Mouse (Mus musculus): ENCODE data around the gene Mrps9. TPM values are rescaled to one million over a fixed set of nuclear protein-coding genes. Genes with fewer than 3 reads are reported as not detected.
"Not testable (repeated sequence)": the region's sequence is repeated elsewhere in the genome, so short reads cannot be mapped to it uniquely, and the experiment has no call there.

Gene Mrps9
- polyA plus RNA-seq, 1 experiment from 2014 or later = 57.8 TPM

- ATAC-seq (replicated peaks; ENCODE audit: low FRiP score) = no peak
- WGBS = 91% methylated on average over 3 of the region's 3 CpGs
- Histone ChIP-seq H3K27me3 (replicated peaks; ENCODE audit: control insufficient read depth, insufficient read depth, low read length) (no peaks in the 10 kb centered on the region), H3K9ac (ENCODE audit: low read depth, low read length) (no peak overlapping the region), H3K9me3 (ENCODE audit: control insufficient read depth, low read length) (no peaks in the 10 kb centered on the region), H3K36me3 (ENCODE audit: control insufficient read depth, insufficient read depth, low read length) (peaks cover 8% of the 10 kb centered on the region; the same call in 1 of the 2 replicates), H3K27ac (ENCODE audit: low read depth, low read length) (no peak overlapping the region), H3K4me2 (no peak overlapping the region), H3K4me3 (ENCODE audit: low read depth, low read length) (no peak overlapping the region), H3K4me1 (replicated peaks; ENCODE audit: control insufficient read depth, insufficient read depth, low read length) (peaks cover 3% of the 10 kb centered on the region; the same call in 1 of the 2 replicates)
- no peak for DNase-seq (ENCODE audit: low spot score)
Measured at GRCm38 (mm10) chr1:42867188-42867587, 16.2 kb downstream of the Mrps9 start.

DNA sequence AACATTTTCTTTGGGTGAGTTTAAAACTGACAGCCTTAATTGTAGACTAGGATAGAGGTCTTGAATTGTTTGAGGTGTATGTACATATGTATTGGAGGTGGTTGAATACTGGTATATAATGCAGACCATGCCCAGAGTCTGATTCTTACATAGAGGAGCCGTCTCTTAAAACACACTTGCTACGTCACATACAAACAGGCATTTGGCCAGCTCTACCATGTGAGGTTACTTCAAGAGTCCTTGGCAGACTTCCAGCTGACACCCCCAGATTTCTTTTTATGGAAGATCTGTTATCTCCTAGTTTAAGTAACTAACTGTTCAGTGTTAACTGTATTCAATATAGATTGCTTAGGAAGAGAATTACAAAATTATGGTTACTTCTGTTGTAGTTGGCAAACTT is 23.1 kb downstream of the Mrps9 start:
- Histone ChIP-seq H3K4me2 (no peak overlapping the region), H3K9me3 (ENCODE audit: control insufficient read depth, low read length) (no peaks in the 10 kb centered on the region), H3K4me3 (ENCODE audit: low read depth, low read length) (no peak overlapping the region), H3K36me3 (ENCODE audit: control insufficient read depth, insufficient read depth, low read length) (peaks cover 2% of the 10 kb centered on the region; the same call in 1 of the 2 replicates), H3K27ac (ENCODE audit: low read depth, low read length) (no peak overlapping the region), H3K4me1 (replicated peaks; ENCODE audit: control insufficient read depth, insufficient read depth, low read length) (no peaks in the 10 kb centered on the region), H3K27me3 (replicated peaks; ENCODE audit: control insufficient read depth, insufficient read depth, low read length) (no peaks in the 10 kb centered on the region), H3K9ac (ENCODE audit: low read depth, low read length) (no peak overlapping the region)
- 88% methylated on average over 2 of the region's 2 CpGs for WGBS
- DNase-seq (ENCODE audit: low spot score) (no peak), ATAC-seq (replicated peaks; ENCODE audit: low FRiP score) (no peak)

GRCm38 (mm10) chr1:42875271-42875670 is 24.2 kb downstream of the Mrps9 start:
- ATAC-seq (replicated peaks; ENCODE audit: low FRiP score) (no peak), DNase-seq (ENCODE audit: low spot score) (no peak)
- H3K27ac ChIP-seq (ENCODE audit: low read depth, low read length) = no peak overlapping the region
- H3K9me3 ChIP-seq (ENCODE audit: control insufficient read depth, low read length) = no peaks in the 10 kb centered on the region
- peaks cover 2% of the 10 kb centered on the region; the same call in 1 of the 2 replicates for H3K36me3 ChIP-seq (ENCODE audit: control insufficient read depth, insufficient read depth, low read length)
- WGBS = 80% methylated on average over 5 of the region's 5 CpGs
- no peak overlapping the region for H3K4me3 ChIP-seq (ENCODE audit: low read depth, low read length)
- no peaks in the 10 kb centered on the region for H3K27me3 ChIP-seq (replicated peaks; ENCODE audit: control insufficient read depth, insufficient read depth, low read length)
- H3K9ac ChIP-seq (ENCODE audit: low read depth, low read length) = no peak overlapping the region
- no peak overlapping the region for H3K4me2 ChIP-seq
- H3K4me1 ChIP-seq (replicated peaks; ENCODE audit: control insufficient read depth, insufficient read depth, low read length) = no peaks in the 10 kb centered on the region

DNA sequence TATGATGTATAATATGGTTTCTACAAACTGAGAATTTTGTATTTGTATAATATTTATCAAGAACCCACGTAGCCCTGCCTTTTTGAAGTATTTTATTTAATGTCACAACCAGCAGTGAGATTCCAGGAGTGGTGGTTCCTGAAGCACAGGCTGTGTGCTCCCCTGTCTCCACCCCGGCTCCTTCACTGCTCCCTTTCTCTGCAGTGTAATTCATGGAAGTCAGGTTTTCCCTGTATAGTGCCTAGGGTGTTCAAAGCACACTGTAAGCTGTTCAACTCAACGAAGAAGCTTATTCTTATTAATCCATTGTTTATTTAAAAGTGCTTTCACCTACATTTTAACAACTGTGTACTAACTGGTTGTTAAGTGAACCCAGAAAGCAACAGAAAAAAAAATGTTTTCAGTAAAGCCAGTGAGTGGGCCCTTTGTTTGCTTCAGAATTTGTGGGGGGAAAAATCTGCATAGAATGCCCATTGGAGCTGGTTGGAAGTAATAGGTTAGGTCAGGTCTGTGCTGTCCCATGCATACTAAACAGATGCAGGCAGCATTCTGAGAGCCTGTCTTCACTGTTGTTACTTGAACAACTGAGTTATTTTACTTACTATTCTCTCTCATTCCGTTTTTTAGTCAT is 25.5 kb downstream of the Mrps9 start:
- Histone ChIP-seq H3K27me3 (replicated peaks; ENCODE audit: control insufficient read depth, insufficient read depth, low read length) (no peaks in the 10 kb centered on the region), H3K9ac (ENCODE audit: low read depth, low read length) (no peak overlapping the region), H3K36me3 (ENCODE audit: control insufficient read depth, insufficient read depth, low read length) (peaks cover 2% of the 10 kb centered on the region; the same call in 1 of the 2 replicates), H3K27ac (ENCODE audit: low read depth, low read length) (no peak overlapping the region), H3K4me1 (replicated peaks; ENCODE audit: control insufficient read depth, insufficient read depth, low read length) (no peaks in the 10 kb centered on the region), H3K9me3 (ENCODE audit: control insufficient read depth, low read length) (no peaks in the 10 kb centered on the region), H3K4me2 (no peak overlapping the region), H3K4me3 (ENCODE audit: low read depth, low read length) (no peak overlapping the region)
- ATAC-seq (replicated peaks; ENCODE audit: low FRiP score) = no peak
- no peak for DNase-seq (ENCODE audit: low spot score)
- WGBS = 87% methylated on average over 4 of the region's 4 CpGs

- Histone ChIP-seq H3K4me2 (no peak overlapping the region), H3K9ac (ENCODE audit: low read depth, low read length) (no peak overlapping the region), H3K4me3 (ENCODE audit: low read depth, low read length) (no peak overlapping the region), H3K27ac (ENCODE audit: low read depth, low read length) (no peak overlapping the region), H3K36me3 (ENCODE audit: control insufficient read depth, insufficient read depth, low read length) (peaks cover 2% of the 10 kb centered on the region; the same call in 1 of the 2 replicates), H3K27me3 (replicated peaks; ENCODE audit: control insufficient read depth, insufficient read depth, low read length) (no peaks in the 10 kb centered on the region), H3K4me1 (replicated peaks; ENCODE audit: control insufficient read depth, insufficient read depth, low read length) (no peaks in the 10 kb centered on the region), H3K9me3 (ENCODE audit: control insufficient read depth, low read length) (no peaks in the 10 kb centered on the region)
- no peak for ATAC-seq (replicated peaks; ENCODE audit: low FRiP score)
- WGBS = 89% methylated on average over 10 of the region's 10 CpGs
- no peak for DNase-seq (ENCODE audit: low spot score)
Measured at GRCm38 (mm10) chr1:42877264-42877663, 26.2 kb downstream of the Mrps9 start.

- Histone ChIP-seq H3K4me2 (no peak overlapping the region), H3K36me3 (ENCODE audit: control insufficient read depth, insufficient read depth, low read length) (peaks cover 2% of the 10 kb centered on the region; the same call in 1 of the 2 replicates), H3K27ac (ENCODE audit: low read depth, low read length) (no peak overlapping the region), H3K9me3 (ENCODE audit: control insufficient read depth, low read length) (no peaks in the 10 kb centered on the region), H3K4me1 (replicated peaks; ENCODE audit: control insufficient read depth, insufficient read depth, low read length) (no peaks in the 10 kb centered on the region), H3K9ac (ENCODE audit: low read depth, low read length) (no peak overlapping the region), H3K27me3 (replicated peaks; ENCODE audit: control insufficient read depth, insufficient read depth, low read length) (no peaks in the 10 kb centered on the region), H3K4me3 (ENCODE audit: low read depth, low read length) (no peak overlapping the region)
- WGBS = 88% methylated on average over 5 of the region's 5 CpGs
- ATAC-seq (replicated peaks; ENCODE audit: low FRiP score) (no peak), DNase-seq (ENCODE audit: low spot score) (no peak)
Measured at GRCm38 (mm10) chr1:42878851-42879250, 27.8 kb downstream of the Mrps9 start.

- no peaks in the 10 kb centered on the region for H3K9me3 ChIP-seq (ENCODE audit: control insufficient read depth, low read length)
- H3K4me2 ChIP-seq = no peak overlapping the region
- 94% methylated on average over 2 of the region's 2 CpGs for WGBS
Measured at GRCm38 (mm10) chr1:42882258-42882657, 31.2 kb downstream of the Mrps9 start.

GRCm38 (mm10) chr1:42883418-42883817 is 32.4 kb downstream of the Mrps9 start:
- H3K9me3 ChIP-seq (ENCODE audit: control insufficient read depth, low read length); H3K36me3 ChIP-seq (ENCODE audit: control insufficient read depth, insufficient read depth, low read length); H3K4me1 ChIP-seq (replicated peaks; ENCODE audit: control insufficient read depth, insufficient read depth, low read length); ATAC-seq (replicated peaks; ENCODE audit: low FRiP score); H3K4me2 ChIP-seq; H3K4me3 ChIP-seq (ENCODE audit: low read depth, low read length); H3K9ac ChIP-seq (ENCODE audit: low read depth, low read length); H3K27me3 ChIP-seq (replicated peaks; ENCODE audit: control insufficient read depth, insufficient read depth, low read length); DNase-seq (ENCODE audit: low spot score); H3K27ac ChIP-seq (ENCODE audit: low read depth, low read length): not testable (repeated sequence)
- WGBS = 100% methylated on average over 1 of the region's 2 CpGs

More at GRCm38 (mm10) chr1:42882258-42882657, 31.2 kb downstream of the Mrps9 start:
- Histone ChIP-seq H3K36me3 (ENCODE audit: control insufficient read depth, insufficient read depth, low read length) (peaks cover 2% of the 10 kb centered on the region; the same call in 1 of the 2 replicates), H3K4me1 (replicated peaks; ENCODE audit: control insufficient read depth, insufficient read depth, low read length) (no peaks in the 10 kb centered on the region), H3K4me3 (ENCODE audit: low read depth, low read length) (no peak overlapping the region), H3K9ac (ENCODE audit: low read depth, low read length) (no peak overlapping the region), H3K27me3 (replicated peaks; ENCODE audit: control insufficient read depth, insufficient read depth, low read length) (no peaks in the 10 kb centered on the region), H3K27ac (ENCODE audit: low read depth, low read length) (no peak overlapping the region)
- no peak for DNase-seq (ENCODE audit: low spot score)
- ATAC-seq (replicated peaks; ENCODE audit: low FRiP score) = no peak

GRCm38 (mm10) chr1:42887835-42888234 is 36.8 kb downstream of the Mrps9 start:
- no peak overlapping the region for H3K9ac ChIP-seq (ENCODE audit: low read depth, low read length)
- H3K4me3 ChIP-seq (ENCODE audit: low read depth, low read length) = no peak overlapping the region
- no peak overlapping the region for H3K27ac ChIP-seq (ENCODE audit: low read depth, low read length)
- no peak for ATAC-seq (replicated peaks; ENCODE audit: low FRiP score)
- no peak for DNase-seq (ENCODE audit: low spot score)
- H3K4me1 ChIP-seq (replicated peaks; ENCODE audit: control insufficient read depth, insufficient read depth, low read length) = no peaks in the 10 kb centered on the region
- WGBS = 91% methylated on average over 11 of the region's 11 CpGs
- no peak overlapping the region for H3K4me2 ChIP-seq
- no peaks in the 10 kb centered on the region for H3K9me3 ChIP-seq (ENCODE audit: control insufficient read depth, low read length)
- H3K36me3 ChIP-seq (ENCODE audit: control insufficient read depth, insufficient read depth, low read length) = 0 out of 2 replicates have a peak, but pooled peaks cover 2% of the 10 kb centered on the region
- H3K27me3 ChIP-seq (replicated peaks; ENCODE audit: control insufficient read depth, insufficient read depth, low read length) = no peaks in the 10 kb centered on the region
